Mouse (Mus musculus) limb, embryonic 10.5 days (tissue): ENCODE measurements around the gene Cers6. TPM values are rescaled to one million over a fixed set of nuclear protein-coding genes. Genes with fewer than 3 reads are reported as not detected.
A peak's percentile ranks its signal among the peaks of the same experiment; 100 is the strongest.

Source experiments
- DNase-seq: peaks from one replicate; pipeline ENCODE4 v3.0.0-alpha.2; 2017; ENCODE audit warnings: low spot score
- H3K27ac ChIP-seq: fragments of 300-500 bp; sonication (generic); 2 replicates; pipeline ENCODE4 v1.5.1; 2016; ENCODE audit warnings: mild to moderate bottlenecking
- H3K27me3 ChIP-seq: fragments of 300-500 bp; sonication (generic); 2 replicates; pipeline ENCODE4 v1.6.1; 2016; ENCODE audit warnings: low read depth, mild to moderate bottlenecking; ENCODE audit not compliant: poor library complexity, severe bottlenecking
- H3K36me3 ChIP-seq: fragments of 300-500 bp; sonication (generic); 2 replicates; pipeline ENCODE4 v1.6.1; 2016; ENCODE audit warnings: mild to moderate bottlenecking, moderate library complexity
- H3K4me1 ChIP-seq: fragments of 300-500 bp; sonication (generic); 2 replicates; pipeline ENCODE4 v1.6.1; 2016
- H3K4me3 ChIP-seq: fragments of 300-500 bp; sonication (generic); 2 replicates; pipeline ENCODE4 v1.5.1; 2016; ENCODE audit warnings: mild to moderate bottlenecking, moderate library complexity
- H3K9me3 ChIP-seq: fragments of 300-500 bp; sonication (generic); replicated peaks from 2 replicates; pipeline ENCODE4 v1.6.1; 2016; ENCODE audit warnings: mild to moderate bottlenecking
- WGBS: fragments of 180-500 bp; shearing (Covaris S2); methylation state at CpG from one replicate; pipeline ENCODE4 v1.1.7; 2016; 5-methylcytosine and 5-hydroxymethylcytosine counted together
- polyA plus RNA-seq: library from polyadenylated mRNA; unstranded; fragments of >200 nt; fragmentation: Nextera tagmentation; extraction: Ambion mirVana; gene quantifications from 2 replicates; pipeline ENCODE4 v1.2.1, GENCODE M21; 2016

Gene Cers6
- polyA plus RNA-seq, 1 experiment from 2014 or later = 25.4 TPM

DNA sequence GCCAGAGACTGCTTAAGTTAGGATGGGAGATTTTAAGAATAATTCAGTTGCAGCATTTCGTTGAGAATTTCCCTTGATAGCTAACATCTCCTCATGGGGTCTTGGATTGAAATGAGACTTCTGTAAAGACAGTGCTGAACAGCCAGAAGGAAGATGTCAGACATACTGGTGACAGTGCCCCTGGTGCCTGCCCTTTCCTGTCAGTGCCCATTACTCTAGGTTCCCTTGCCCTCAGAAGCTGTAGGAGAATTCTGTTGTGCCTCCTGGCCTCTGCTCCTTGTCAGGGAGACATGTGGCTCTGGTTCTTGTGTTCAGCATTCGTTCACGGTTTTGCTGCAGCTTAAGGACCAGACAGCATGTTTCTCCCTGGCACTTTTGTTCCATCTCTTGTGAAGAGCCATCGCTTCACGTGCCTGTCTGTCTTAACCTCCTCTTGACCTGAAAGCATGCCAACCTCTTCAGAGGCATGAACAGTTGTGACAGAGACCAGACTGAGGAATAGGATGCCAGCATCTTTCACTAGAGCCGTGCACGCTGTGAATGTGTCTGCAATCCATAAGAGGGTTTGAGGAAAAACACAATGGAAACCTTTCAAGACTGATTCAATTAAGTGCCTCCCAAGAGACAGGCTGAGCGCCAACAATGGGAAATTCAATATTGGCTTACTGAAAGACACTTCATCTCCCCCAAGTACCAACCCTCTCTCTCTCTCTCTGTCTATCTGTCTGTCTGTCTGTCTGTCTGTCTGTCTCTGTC, 225.4 kb downstream of the Cers6 start:
- no peak overlapping the region for H3K27ac ChIP-seq
- H3K9me3 ChIP-seq = no peaks in the 10 kb centered on the region
- H3K36me3 ChIP-seq = no peaks in the 10 kb centered on the region
- no peak for DNase-seq
- H3K27me3 ChIP-seq = no peaks in the 10 kb centered on the region
- no peak overlapping the region for H3K4me3 ChIP-seq
- H3K4me1 ChIP-seq = peaks cover 17% of the 10 kb centered on the region
- 91% methylated on average over 8 of the region's 8 CpGs for WGBS

DNA sequence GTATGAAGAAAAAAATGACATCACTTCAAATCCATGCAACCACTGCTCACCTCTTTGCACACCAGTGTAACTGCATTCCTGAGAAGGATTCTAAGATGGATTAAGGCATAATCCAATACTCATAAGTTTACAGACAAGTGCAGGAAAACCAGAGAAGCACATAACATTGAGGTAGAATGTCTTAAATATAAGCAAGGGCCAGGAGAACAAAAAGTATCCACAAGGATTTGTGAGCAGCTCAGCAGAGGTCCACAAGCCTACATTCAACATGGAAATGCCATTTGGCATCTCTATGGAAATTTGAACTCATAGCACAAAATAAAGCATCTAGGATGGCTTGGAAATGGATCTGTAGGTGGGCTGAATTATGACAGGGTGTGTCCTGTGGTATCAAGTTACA, 234.6 kb downstream of the Cers6 start:
- Histone ChIP-seq H3K27me3 (no peaks in the 10 kb centered on the region), H3K36me3 (no peaks in the 10 kb centered on the region), H3K9me3 (no peaks in the 10 kb centered on the region), H3K4me1 (no peaks in the 10 kb centered on the region), H3K4me3 (no peak overlapping the region), H3K27ac (no peak overlapping the region)
- DNase-seq = no peak

DNA sequence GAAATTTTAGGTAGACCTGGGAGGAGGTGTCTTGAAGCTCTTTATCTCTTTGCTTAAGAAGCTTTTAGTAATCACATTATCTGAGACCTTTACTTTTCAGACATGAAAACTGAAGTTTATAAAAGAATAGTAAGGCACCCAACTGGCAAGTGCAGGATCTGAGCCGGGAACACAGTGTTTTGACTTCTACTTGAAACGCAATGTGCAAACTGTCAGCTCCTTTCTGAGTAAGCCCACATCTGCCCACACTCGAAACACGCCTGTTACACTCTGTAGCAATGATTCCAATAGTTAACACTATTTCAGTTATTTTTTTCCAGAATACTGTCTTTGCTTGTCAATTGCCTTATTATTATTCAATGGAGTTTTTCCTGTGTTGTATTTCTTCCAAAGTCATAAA, 235.6 kb downstream of the Cers6 start:
- WGBS = 91% methylated on average over 4 of the region's 4 CpGs

DNA sequence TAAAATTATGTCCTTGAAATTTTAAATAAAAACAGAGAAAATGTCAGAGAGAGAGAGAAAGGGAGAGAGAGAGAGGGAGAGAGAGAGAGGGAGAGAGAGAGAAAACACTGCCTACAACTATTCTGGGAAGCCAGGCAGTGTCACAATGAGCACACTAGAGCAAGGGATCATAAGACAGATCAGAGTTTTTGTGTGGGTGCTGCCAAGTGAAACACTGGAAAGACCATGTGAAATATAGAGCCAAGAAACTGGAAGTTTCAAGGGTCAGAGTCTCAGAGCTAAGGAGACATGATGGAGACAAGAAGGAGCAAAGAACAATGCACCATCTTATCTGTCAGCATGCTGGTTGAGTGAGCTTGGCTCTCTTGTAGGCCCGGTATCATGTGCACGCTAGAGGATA, 236.3 kb downstream of the Cers6 start:
- H3K36me3 ChIP-seq = no peaks in the 10 kb centered on the region
- H3K27ac ChIP-seq = no peak overlapping the region
- DNase-seq = no peak
- no peaks in the 10 kb centered on the region for H3K4me1 ChIP-seq
- no peak overlapping the region for H3K4me3 ChIP-seq
- no peaks in the 10 kb centered on the region for H3K9me3 ChIP-seq
- 99% methylated on average over 2 of the region's 2 CpGs for WGBS
- H3K27me3 ChIP-seq = no peaks in the 10 kb centered on the region

More for the DNA sequence above, 235.6 kb downstream of the Cers6 start:
- H3K36me3 ChIP-seq = no peaks in the 10 kb centered on the region
- no peaks in the 10 kb centered on the region for H3K27me3 ChIP-seq
- H3K4me3 ChIP-seq = no peak overlapping the region
- no peak overlapping the region for H3K27ac ChIP-seq
- no peaks in the 10 kb centered on the region for H3K9me3 ChIP-seq
- H3K4me1 ChIP-seq = no peaks in the 10 kb centered on the region
- DNase-seq = no peak

DNA sequence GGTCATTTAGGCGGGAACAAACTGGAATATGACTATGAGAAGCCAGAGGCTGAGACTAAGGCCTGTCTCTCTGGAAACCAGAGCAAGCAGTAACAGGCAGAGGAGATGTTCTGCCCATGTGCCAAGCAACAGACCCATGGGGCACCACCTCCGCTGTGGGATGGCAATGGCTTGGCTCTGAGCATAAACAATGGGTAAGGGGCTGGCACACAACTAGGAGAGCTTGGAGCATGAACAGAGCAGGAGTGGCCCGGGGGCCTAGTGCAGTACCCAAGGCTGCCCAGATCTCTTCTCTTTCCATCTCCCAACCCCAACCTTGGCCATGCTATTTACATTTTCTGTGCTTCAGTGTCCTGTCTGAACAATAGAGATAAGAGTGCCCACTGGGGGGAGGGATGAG, 237.5 kb downstream of the Cers6 start:
- DNase-seq = no peak
- H3K4me1 ChIP-seq = no peaks in the 10 kb centered on the region
- no peak overlapping the region for H3K4me3 ChIP-seq
- 93% methylated on average over 3 of the region's 3 CpGs for WGBS
- no peaks in the 10 kb centered on the region for H3K36me3 ChIP-seq
- H3K27ac ChIP-seq = no peak overlapping the region
- H3K9me3 ChIP-seq = no peaks in the 10 kb centered on the region
- H3K27me3 ChIP-seq = no peaks in the 10 kb centered on the region

DNA sequence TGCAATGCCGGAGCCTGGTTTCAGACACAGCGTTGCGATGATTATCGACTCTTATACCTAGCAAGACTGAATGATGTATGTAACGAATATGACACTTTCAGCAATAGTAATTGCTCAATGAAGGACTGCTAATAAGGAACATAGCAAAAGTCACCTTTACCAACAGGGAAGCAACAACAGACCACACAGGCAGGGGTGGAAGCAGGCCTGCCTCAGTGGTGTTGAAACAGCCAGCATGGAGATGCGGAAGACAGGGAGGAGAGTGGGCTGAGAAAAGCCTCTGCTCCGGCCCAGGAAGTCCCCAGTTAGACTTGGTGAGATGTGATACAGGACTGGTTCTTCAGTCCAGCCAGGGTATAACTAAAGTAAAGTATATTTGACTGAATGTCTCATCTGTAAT, 237.9 kb downstream of the Cers6 start:
- Histone ChIP-seq H3K36me3 (no peaks in the 10 kb centered on the region), H3K27ac (no peak overlapping the region), H3K9me3 (no peaks in the 10 kb centered on the region), H3K27me3 (no peaks in the 10 kb centered on the region), H3K4me1 (no peaks in the 10 kb centered on the region), H3K4me3 (no peak overlapping the region)
- WGBS = 97% methylated on average over 7 of the region's 7 CpGs
- no peak for DNase-seq

DNA sequence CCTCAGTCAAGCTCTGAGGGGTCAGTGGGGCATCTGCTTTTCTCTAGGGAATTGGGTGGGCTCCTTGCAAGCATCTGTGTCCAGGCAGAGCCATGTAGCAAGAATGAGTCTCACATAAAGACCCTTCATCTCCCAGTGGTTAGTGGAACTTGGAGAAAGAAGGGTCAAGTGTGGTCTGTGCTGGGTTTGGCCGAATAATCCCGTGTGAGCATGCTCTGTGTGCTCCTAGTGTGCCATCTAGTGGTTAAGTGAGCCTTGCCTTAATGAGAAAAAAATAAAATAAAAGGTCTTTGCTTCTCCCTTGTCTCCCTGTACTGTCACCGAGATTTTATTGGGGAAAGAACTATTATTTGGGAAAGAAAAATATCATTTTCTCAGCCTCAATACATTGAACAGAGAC, 239.5 kb downstream of the Cers6 start:
- Histone ChIP-seq H3K27ac (no peak overlapping the region), H3K9me3 (no peaks in the 10 kb centered on the region), H3K4me1 (no peaks in the 10 kb centered on the region), H3K27me3 (no peaks in the 10 kb centered on the region), H3K4me3 (no peak overlapping the region), H3K36me3 (no peaks in the 10 kb centered on the region)
- peak; percentile 39 for DNase-seq
- WGBS = 29% methylated on average over 3 of the region's 3 CpGs

DNA sequence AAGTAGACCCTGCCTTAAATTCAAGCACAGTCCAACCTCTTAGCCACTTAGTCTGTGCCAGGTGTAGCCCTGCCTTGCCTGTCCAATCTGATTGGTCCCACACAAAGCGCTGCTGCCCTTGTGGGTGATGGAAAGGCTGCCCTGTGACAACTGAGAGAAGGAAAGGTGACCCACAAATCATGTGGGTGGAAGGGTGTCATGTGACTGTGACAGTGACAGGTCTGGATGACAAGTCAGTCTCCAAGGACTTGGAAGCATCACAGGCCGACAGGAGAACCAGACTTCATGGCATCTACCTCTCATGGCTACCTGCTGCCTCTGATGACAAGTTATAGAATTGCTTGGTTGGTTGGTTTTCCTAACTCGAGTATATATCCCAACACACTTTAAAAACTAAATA, 242.3 kb downstream of the Cers6 start:
- Histone ChIP-seq H3K27ac (no peak overlapping the region), H3K4me3 (no peak overlapping the region), H3K36me3 (no peaks in the 10 kb centered on the region), H3K9me3 (no peaks in the 10 kb centered on the region), H3K27me3 (no peaks in the 10 kb centered on the region), H3K4me1 (no peaks in the 10 kb centered on the region)
- no peak for DNase-seq
- WGBS = 87% methylated on average over 3 of the region's 3 CpGs

DNA sequence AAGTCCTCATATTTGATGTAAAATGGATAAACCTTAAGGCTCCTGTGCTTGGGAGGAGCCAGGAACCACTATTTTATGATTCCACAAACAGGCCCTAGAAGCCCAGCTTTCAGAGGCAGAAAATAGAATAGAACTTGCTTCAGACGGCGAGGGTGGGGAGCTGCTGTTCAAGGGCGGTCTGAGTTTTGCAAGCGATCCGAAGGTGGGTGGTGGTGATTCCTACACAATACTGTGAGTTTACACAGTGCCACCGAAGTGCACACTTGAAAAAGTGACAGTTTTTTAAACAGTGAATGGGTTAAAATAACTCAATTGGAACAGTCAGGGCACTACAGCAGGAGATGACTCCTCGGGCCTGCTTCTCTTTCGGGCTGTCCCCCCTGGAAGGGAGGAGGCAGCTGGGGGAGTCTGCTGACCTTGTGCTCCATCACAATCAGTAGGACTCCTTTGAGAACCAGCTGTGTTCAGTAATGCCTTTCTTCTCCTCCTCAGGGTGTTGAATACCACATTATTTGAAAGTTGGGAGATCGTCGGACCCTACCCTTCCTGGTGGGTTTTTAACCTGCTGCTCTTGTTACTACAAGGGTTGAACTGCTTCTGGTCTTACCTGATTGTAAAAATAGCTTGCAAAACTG, 243.4 kb downstream of the Cers6 start:
- Histone ChIP-seq H3K36me3 (no peaks in the 10 kb centered on the region), H3K27me3 (no peaks in the 10 kb centered on the region), H3K27ac (no peak overlapping the region), H3K4me1 (no peaks in the 10 kb centered on the region), H3K4me3 (no peak overlapping the region), H3K9me3 (no peaks in the 10 kb centered on the region)
- DNase-seq = no peak
- 77% methylated on average over 10 of the region's 10 CpGs for WGBS

DNA sequence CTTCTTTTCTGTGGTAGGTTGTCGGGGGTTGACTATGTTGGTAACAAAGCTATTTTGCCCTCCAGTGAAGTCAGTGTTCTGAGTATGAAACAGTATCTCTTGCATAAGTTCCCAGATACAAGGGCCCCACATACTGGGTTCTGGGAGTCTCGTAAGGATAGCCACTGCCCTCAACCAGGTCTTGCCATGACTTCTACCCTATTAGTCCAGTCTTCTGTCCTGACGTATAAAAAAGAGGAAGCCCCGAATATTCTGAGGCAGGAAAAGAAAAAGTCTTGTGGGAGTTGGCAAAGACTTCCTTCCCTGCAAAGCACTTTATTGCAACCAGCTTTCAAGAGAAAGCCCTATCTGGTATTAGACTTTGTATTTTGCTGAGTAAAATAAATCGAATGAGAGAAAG, 248.0 kb downstream of the Cers6 start:
- 89% methylated on average over 5 of the region's 5 CpGs for WGBS

DNA sequence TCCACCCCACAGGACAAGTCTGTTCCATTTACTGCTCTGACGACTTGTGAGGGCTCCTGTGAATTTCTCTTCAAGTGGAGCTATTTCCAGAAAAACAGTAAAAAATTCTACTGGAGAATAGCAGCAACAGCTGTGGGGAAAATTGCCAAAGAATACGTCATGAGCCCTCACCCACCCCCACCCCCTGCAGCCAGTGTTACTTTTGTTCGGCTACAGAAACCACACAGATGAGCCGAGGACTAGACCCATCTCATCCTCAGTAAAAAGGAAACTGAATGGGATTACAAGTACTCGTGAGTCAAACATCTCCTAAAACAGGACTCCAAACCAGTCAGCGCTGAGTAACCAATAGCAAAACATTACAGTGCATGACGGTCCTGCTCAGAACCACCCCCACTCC, 248.5 kb downstream of the Cers6 start:
- H3K27me3 ChIP-seq = no peaks in the 10 kb centered on the region
- H3K27ac ChIP-seq = no peak overlapping the region
- WGBS = 77% methylated on average over 7 of the region's 7 CpGs
- no peak for DNase-seq
- H3K4me1 ChIP-seq = no peaks in the 10 kb centered on the region
- H3K36me3 ChIP-seq = no peaks in the 10 kb centered on the region
- no peak overlapping the region for H3K4me3 ChIP-seq
- no peaks in the 10 kb centered on the region for H3K9me3 ChIP-seq

More for the DNA sequence above, 248.0 kb downstream of the Cers6 start:
- DNase-seq = no peak
- no peaks in the 10 kb centered on the region for H3K27me3 ChIP-seq
- H3K4me1 ChIP-seq = no peaks in the 10 kb centered on the region
- H3K36me3 ChIP-seq = no peaks in the 10 kb centered on the region
- no peaks in the 10 kb centered on the region for H3K9me3 ChIP-seq
- no peak overlapping the region for H3K4me3 ChIP-seq
- no peak overlapping the region for H3K27ac ChIP-seq

DNA sequence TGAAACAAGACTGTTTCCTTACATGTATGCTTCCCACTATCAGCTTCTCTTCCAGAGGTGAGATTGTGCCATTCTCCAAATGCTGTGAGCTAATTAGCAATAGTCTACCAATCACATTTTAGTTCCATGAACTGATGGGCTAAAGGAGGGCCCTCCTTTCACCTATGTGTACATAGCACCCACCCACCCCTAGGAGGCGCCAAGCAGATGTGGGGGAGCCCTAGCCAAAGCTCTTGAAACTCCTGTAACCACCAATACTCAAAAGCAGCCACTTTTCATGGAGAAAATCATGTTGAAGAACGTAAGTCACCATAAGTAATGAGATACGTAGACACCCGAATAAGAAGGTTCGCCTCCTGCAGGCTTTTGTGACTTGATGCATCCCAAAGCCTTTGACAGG, 251.4 kb downstream of the Cers6 start:
- H3K27ac ChIP-seq = no peak overlapping the region
- H3K4me1 ChIP-seq = no peaks in the 10 kb centered on the region
- no peak for DNase-seq
- no peaks in the 10 kb centered on the region for H3K9me3 ChIP-seq
- 88% methylated on average over 5 of the region's 5 CpGs for WGBS
- H3K27me3 ChIP-seq = no peaks in the 10 kb centered on the region
- no peak overlapping the region for H3K4me3 ChIP-seq
- peaks cover 7% of the 10 kb centered on the region for H3K36me3 ChIP-seq

DNA sequence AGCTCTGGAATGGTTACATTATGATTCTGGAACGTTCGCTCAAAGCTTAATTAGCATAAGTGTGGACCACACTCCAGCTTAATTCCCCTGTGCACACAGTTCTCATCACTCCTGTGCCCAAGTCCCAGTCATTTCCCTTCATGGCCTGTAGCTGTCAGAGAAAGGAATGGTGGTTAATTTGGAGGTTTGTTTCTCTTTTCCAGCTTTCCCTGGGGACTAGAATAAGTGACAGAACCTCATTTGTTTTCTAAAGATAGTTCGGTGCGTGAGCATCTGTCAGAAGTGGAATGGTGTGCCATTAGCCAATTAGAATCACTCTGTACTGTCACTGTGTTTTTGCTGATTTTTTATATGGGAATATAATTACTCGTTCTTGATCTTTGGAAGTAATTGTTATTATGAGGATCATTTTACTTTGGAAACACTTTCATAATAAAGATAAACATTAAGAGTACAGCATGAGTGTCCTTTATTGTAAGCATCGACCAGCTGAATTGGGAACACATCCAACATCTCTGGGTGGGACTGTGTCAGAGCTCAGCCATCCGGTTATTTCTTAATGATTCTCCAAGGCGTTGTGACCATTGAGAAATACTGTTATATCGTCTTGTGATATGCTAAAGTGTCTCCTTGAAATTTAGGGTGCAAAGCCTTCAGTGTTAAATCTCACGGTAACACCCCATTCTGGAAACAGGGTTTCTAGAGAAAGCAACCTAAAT, 252.7 kb downstream of the Cers6 start:
- H3K9me3 ChIP-seq = no peaks in the 10 kb centered on the region
- peaks cover 7% of the 10 kb centered on the region for H3K36me3 ChIP-seq
- no peak for DNase-seq
- H3K27me3 ChIP-seq = no peaks in the 10 kb centered on the region
- H3K4me3 ChIP-seq = no peak overlapping the region
- no peaks in the 10 kb centered on the region for H3K4me1 ChIP-seq
- H3K27ac ChIP-seq = no peak overlapping the region
- 90% methylated on average over 10 of the region's 10 CpGs for WGBS
